Mouse (Mus musculus): Measurements from ENCODE around the gene Edc4.

Gene Edc4

DNA sequence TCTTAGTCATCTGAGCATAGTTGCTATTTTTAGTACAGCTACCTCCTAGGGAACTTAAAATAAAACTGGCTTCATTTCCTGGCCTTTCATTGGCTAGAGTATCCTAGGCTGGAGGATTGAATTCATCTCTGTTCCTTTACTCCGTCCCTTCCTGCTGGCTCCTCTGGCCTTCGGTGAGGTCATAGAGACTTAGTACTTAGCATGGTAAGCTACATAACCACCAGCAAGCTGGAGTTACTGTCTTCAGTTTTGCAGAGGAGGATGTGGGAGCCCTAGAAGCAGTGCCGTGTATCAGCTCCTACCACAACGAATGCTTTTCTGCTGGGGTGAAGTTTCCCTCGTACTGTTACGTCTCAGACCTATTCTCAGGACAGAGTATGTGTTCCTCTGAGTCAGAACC is 6.4 kb upstream of the Edc4 start:
- DNase-seq (ENCODE audit: low spot score in 2 of 2): peak; percentile 59 to 71

DNA sequence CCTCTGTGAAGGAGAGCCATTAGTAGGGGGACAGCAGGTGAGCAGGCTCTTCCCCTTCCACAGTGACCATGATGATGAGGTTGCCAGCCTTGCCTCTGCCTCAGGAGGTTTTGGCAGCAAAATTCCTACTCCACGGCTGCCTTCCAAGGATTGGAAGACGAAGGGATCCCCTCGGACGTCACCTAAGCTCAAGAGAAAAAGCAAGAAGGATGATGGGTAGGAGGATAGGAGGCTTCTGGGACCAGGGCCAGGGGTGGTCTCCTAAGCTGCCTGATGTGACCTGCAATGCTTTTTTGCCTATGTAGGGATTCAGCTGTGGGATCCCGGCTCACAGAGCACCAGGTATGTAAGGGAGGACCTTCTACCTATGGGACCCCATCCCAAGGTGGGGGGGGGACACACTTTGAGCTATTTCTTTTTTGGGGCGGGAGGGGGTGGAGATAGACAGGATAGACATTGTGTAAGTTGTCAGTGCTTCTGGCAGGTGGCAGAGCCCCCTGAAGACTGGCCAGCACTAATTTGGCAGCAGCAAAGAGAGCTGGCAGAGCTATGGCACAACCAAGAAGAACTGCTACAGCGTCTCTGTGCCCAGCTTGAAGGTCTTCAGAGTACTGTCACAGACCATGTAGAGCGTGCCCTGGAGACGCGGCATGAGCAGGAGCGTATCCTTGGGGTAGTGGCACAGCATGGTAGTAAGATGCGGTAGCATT is 9.2 kb downstream of the Edc4 start:
- no peak for DNase-seq (ENCODE audit: low spot score in 2 of 2)

DNA sequence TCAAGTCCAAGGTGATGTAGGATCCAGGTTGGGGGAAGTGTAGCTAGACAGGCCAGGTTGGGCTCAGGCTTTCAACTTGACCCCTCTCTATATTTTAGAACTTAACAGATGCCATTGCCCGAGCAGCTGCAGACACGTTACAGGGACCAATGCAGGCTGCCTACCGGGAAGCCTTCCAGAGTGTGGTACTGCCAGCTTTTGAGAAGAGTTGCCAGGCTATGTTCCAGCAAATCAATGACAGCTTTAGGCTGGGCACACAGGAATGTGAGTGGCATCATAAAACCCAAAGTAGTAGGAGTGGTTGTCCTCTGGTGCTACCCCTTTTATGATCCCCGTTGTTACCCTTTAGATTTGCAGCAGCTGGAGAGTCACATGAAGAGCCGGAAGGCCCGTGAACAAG is 10.2 kb downstream of the Edc4 start:
- peak; percentile 46 to 58 for DNase-seq (ENCODE audit: low spot score in 2 of 2)

DNA sequence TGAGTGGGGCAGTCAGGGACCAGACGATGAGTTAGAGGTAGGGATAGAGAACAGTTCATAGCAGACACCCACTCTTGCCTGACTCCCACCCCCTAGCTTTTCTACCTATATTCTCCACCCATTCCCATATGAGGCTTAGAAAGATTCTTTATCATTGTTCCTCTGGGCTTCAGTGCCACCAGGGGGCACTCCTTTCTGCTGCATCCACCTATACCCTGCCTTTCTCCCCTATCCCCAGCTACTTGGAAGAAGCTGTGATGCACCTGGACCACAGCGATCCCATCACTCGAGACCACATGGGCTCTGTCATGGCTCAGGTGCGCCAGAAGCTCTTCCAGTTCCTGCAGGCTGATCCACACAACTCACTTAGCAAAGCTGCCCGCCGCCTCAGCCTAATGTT is 11.8 kb downstream of the Edc4 start:
- no peak for DNase-seq (ENCODE audit: low spot score in 2 of 2)

DNA sequence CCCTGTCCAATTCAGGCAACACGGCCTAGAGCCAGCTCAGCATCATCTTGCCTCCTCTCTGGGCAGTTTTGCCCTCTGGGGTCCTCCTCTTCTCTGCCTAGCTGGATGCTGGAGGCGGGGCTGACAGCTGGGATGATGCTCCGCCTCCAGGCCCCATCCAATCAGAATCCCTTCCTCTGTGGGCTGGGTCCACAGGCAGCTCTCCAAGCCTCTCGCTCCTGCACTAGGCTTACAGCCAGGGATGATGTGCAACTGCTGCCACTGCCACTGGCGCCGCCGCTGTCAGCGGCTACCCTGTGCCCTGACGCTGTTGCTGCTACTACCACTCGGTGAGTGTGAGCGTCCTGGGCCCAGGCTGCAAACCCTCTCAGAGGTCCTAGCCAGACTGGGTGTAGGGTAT is 12.7 kb downstream of the Edc4 start, which contains the start of gene Nrn1l:
Nrn1l (plus strand) TSS at position 229 of the 400 bp plus-strand sequence.
- peak; percentile 73 to 77 for DNase-seq (ENCODE audit: low spot score in 2 of 2)

DNA sequence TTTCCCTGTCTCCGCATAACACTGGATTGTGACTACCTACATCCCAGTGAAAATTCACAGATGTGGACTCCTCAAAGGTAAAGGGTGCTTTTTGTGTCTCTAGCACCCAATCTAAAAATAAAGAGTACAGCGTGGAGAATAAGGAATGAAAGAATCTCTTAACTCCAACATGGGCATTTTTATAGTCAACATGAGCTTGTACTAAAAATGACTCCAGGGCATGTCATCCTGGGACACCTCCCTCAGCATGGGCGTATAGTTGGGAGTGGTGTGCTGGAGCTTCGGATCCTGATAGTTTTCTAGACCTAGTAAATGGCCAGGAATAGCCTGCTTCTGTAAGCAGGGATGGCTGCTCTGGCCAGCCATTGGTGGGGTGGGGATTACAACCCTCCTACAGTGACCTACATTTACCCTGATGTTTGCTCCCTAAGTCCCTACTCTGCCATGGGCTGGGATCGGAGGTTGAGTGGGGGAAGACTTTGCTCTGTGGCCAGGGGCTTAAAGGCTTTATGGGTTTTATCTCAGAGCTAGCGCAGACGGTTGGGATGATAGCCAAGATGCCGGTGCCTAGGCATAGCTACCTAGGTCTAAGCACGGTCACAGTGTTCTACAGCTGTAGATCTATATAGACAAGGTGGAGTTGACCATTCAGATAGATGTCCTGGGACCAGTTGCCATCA is 17.3 kb downstream of the Edc4 start:
- no peak for DNase-seq (ENCODE audit: low spot score in 2 of 2)

DNA sequence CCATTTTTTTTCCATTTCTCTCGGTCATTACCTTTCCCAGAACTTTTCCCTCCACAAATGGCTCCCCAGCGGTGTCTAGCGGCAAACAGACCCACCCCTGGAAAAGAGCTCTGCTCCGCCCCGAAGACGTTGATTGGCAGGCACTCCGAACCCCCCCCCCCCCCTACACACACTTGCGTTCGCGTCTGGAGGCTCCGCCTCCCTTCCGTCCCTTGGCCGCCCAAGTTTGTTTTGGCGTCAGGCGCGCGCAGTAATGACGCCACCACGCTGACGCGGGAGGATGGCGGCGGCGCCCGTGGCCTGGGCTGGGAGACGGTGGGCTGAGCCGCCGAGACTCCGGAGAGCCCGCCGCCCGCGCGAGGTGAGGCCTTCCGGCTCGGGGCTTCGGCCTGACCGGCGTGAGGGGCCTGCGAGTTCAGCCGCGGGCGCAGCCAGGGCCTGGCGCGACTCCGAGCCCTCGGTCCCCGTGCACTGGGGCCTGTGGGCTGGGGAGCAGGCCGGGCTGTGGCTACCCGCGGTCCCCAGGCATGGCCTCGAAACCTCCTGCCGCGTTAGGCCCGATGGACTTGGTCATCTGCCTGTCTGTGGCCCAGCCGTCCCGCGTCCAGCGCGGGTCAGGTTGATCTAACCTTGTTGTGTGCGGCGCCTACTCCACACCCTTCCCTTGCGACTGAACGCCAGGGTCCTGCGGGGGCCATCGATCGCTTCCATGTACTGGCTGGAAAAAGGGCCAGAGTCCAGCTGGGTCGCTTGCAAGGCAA is 19.7 kb downstream of the Edc4 start, which contains the start of gene Pskh1:
Pskh1 (plus strand) TSS at position 262 of the 761 bp plus-strand sequence.
- DNase-seq (ENCODE audit: low spot score in 2 of 2): peak; percentile 92

DNA sequence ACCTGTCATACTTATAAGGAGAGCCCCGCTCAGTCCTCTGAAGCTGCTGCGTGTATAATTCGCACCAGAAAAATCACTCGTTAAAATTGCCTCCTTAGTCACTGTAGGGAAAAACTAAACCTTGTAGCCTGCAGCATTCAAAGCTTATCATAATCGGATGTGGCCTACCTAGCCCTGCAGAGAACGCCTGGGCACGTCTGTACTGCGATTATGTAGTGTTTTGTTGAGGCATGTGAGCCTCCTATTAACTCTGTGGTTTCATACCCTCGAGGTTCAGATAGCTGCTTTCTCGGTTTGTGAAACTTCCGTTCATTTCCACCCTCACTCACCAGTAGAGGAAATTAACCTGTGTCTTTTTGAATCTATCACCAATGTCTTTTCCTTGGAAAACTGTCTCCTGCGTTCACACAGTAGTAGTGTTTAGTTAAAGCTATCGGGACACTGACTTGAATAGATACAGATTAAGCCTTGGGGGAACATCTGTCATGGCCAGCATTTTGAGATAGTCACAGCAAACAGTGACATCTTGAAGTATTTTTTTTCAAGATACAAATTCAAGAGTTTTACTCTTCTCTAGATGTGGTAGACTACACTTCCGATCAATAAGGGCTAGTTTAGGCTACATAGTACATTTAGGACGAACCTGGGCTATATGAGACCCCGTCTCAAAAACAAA is 20.4 kb downstream of the Edc4 start:
- no peak for DNase-seq (ENCODE audit: low spot score in 2 of 2)

DNA sequence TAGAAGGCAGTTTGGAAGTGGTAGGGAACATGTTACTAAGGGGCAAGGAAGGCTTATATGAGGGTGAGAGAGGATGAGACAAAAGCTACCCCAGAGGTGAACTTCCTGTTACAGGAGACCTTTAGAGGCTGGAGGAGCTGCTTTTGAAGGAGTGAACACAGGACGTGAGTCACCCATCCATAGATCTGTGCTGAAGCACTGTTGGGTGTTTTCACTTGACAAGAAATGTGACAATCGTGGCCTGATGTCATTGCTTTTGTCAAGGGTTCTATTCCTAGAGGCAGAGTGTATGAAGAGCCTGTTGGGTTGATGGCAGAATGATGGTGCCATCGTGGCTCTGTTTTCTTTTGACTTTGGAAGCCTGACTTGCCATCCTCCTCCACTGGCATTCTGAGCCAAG is 38.7 kb downstream of the Edc4 start:
- no peak for DNase-seq (ENCODE audit: low spot score in 2 of 2)

DNA sequence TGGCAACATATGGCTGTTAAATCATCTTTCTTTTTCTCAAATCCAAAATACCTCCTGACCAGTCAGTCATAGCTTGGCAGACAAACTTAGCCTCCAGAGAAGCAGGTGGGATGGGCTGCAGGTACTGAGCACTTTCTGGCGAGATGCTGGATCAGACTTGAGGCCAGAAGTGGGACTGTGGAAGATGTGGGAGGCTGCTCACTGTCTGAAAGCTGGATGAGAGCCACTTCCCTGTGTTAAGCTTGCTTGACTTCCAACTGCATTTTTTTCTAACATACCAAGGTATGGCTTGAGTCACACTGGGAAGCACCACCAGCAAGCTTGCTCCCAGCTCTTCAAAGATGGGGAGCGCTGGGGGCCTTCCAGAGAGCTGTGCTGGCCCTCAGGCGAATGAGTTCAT is 44.4 kb downstream of the Edc4 start:
- no peak for DNase-seq (ENCODE audit: low spot score in 2 of 2)

DNA sequence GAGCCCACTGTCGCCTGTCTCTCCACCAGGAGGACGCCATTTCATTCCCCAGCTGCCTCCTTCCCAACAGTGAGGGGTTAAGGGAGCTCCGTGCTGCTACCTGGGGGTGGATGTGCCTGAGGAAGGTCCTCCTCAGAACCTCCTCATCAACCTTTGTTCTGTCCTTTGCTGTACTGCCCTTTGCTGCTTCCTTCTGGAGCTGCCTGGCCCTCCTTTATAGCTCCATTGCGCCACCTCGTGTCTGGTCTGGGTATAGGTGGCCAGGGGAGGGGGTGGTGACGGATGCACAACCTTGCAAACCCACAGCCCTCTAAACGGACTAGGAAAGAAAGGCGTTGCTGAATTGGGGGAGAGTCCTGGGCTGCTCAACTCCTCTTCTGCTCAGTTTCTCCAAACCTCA is 49.9 kb downstream of the Edc4 start:
- peak; percentile 72 to 77 for DNase-seq (ENCODE audit: low spot score in 2 of 2)

DNA sequence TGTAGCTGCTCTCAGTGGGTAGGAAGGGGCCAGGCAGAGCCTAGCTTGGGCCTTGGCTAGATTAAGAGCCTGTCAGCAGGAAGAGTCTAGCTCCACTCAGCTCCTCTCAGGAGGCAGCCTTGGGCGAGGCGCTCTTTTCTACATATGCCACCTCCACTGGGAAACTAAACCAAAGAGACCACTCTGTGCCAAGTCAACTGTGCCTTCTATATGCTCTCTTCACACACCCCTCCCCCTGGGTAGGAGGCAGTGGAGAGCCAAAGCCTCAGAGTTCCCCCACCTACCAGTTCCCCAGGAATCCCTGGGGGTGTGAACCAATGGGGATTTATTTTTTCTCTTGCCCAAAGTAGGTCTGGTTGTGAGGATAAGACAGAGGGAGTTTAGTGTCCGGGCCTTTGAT is 50.6 kb downstream of the Edc4 start:
- no peak for DNase-seq (ENCODE audit: low spot score in 2 of 2)

DNA sequence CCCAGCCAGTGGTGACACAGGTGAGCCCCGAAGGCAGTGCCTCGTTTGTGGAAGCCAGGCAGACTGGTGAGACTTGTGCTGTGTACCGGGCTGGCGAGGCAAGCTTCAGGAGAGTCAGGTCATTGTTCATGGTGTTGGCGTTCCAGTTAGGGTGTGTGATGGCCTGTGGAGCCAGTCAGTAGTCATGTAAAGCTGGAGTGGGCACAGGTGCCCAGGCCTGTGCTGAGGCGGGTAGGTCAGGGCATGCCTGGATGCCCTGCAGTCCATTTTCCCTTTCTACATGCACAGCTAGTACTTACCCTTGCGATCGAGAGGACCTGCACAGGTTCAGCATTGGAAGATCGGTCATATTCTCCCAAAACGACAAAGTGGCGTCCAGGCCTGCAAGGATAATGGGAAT is 51.8 kb downstream of the Edc4 start:
- DNase-seq (ENCODE audit: low spot score in 2 of 2): no peak

DNA sequence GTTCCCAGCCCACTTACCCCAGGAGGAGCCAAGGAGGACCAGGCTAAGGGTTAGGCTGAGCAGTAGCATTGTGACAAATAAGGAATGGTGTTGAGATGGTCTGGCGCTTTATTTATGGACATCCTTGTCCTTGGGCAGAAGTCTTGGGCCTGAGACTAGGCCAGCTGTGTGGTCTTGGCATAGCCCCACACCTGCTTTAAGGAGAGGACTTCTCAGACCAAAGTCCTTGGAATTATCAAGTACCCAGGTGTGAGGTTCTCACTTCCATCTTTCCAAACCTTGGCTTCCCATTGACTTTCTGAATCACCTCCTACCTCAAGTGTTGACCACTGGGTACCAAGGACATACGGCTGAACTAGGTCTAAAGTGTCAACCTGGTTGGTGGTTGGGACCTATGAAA is 53.1 kb downstream of the Edc4 start, which contains the start of gene Ctrl:
Ctrl (minus strand) TSS at position 101 of the 400 bp plus-strand sequence.
- no peak for DNase-seq (ENCODE audit: low spot score in 2 of 2)

DNA sequence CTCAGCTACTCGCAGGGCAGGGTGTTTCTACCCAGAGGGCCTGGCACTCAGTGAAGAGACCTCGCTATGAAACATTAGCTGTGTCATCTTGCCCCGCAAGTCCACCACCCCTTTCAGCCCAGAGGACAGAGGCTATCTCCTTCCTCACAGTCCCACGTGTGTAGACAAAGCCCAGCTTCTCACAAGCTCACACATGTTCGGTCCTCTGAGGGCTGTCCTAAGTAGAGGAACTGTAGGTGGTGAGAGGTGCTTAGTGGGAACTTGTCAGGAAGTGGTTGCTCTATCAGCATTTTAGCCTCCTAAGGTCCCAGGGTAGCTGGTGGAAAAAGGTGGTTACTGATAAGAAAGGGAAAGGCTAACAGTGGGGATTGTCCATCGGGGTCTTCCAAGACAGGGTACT is 54.4 kb downstream of the Edc4 start:
- DNase-seq (ENCODE audit: low spot score in 2 of 2): no peak

DNA sequence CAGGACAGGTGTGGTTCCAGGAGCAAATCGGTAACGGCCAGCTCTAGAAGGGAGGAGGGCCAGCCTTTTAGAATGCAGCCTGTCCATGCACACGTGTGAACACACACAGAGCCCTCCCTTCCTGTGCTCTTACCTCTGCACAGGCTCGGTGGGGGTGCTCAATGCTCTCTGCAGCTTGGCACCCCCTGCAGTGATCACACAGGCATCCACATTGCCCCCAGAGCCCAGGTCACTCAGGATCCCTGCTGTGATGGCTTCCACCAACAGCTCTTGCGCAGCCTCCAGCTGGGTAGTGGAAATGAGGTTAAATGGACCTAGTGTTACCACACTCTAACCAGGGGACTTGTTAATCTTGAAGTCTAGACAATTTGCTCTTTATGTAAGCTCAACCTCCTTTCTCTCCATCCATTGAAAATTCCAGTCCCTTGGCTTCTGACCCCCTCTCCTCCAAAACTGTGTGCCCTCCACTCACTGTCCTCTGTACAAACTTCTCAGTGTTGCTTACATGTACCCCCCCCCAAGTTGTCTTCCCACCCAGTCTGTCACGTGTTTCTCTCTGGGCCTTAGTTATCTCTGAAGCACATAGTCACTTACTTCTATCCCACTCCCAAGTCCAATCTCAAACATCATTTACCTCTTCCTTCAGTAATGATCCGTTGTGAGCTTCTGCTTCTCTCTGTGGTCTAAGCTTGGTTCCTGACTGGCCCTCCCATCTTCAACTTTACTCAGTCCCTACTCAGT is 55.4 kb downstream of the Edc4 start:
- DNase-seq (ENCODE audit: low spot score in 2 of 2): no peak

DNA sequence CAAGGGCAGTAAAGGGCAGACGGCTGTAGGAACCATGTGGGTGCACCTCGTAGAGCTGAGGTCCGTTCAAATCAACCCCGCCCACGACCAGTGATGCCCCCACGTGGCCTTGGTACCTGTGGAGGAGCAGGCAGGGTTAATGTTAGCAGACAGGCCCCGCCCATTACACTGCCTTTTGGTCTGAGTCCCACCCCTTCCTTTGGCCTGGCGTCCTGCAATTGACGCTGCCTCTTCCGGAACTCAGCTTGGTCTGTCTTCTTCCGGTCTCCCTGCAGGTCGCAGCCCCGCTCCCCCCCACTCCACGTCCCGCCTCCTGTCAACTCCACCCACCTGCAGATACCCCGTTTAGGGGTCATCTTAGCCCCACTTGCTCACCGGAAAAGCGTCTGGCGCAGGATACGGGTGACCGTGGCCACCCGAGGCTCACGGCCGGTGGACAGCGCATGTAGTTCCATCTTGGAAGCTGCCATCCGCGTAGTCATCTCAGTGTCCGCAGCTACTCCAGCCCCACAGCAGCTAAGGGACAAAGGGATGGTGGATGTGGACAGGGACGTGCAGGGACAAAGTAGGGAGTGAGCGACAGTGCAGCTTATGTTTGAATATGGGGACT is 56.3 kb downstream of the Edc4 start:
- peak; percentile 91 to 93 for DNase-seq (ENCODE audit: low spot score in 2 of 2)

DNA sequence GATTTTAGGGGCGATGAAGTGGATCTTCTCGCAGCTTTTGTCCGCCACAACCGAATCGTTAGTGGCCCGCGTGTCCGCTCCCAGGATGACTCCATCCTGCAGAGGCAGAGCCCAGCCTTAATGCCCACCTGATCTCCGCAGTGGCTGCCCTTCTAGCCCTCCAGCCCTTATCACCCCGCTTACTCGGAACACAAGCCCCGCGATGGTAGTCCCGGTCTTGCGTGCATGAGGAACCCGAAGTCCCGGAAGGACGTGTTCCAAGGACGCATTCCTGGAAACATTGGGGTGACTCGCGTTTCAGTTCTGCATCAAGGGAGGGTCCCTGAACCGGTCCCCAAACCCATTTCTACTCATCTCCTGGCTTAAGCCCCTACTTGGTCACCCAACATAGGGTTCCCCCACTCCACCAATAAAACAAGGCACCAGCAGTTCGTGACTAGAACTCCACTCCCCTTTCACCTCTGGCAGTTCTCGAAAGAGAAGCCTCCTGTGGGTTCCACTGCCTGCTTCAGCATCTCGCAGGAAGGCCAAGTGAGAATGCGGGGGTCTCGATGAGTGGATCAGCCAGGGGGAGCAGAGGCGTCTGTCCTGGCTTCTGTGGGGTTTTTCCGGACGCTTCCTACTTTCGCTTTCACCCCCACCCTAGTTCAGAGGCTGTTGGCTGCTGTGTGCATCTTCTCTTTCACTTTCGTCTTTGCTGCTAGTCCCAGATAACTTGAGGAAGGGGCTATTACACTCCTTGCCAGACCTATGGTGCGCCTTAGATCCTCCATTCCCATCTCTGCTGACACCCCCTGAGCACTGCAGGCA is 57.0 kb downstream of the Edc4 start:
- DNase-seq (ENCODE audit: low spot score in 2 of 2): peak; percentile 72 to 82

DNA sequence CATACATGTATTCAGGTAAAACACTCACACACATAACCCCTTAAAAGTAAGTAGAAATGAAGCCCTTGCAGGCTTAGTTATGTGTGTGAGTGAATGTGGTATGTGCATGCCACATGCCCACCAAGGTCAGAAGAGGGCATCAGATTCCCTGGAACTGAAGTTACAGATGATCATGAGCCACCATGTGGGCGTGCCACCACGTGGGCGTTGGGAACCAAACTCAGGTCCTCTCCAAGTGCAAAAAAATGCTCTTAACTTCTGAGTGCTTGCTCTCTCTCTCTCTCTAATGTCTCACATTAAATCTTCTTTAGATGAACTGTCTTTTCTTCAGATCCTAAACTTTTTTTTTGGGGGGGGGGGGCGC is 57.6 kb downstream of the Edc4 start, which contains the start of gene Psmb10:
Psmb10 (minus strand) TSS at position 139 of the 364 bp plus-strand sequence.
- DNase-seq (ENCODE audit: low spot score in 2 of 2): no peak

DNA sequence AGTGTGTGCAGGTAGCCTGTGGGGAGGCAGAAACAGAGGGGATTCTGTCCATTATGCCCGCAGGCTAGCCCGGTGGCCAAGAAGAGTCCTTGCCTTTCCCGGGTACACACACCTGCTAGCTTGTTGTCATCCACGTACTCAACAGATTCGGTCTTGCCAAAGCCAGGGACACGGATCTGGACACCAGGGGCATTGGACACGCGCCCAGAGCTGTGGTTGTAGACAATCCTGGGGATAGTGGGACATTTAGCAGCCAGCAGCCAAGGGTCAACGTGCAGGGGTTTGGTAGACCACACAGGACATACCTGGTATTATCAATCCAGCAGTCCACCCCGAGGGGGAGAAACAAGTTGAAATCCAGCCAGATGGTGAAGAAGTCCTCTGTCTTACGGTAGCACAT is 61.3 kb downstream of the Edc4 start:
- DNase-seq (ENCODE audit: low spot score in 2 of 2): no peak

Measured in heart, adult 9 months (tissue).